Mouse (Mus musculus) small intestine, adult 2 months (tissue): Measurements from ENCODE around the gene Pi16.

ENCODE experiments used
- CTCF ChIP-seq: fragments of 200-500 bp; IDR thresholded peaks from 2 replicates; pipeline ENCODE4 v1.5.1; 2012; ENCODE audit warnings: low read depth, mild to moderate bottlenecking, control low read depth, inconsistent platforms, low read length, moderate library complexity, mixed read lengths; ENCODE audit not compliant: insufficient replicate concordance, insufficient read length; ENCODE audit errors: extremely low read depth
- POLR2A ChIP-seq: fragments of 200-500 bp; IDR thresholded peaks from 2 replicates; pipeline ENCODE4 v1.6.1; 2012; ENCODE audit warnings: low read depth, mild to moderate bottlenecking, control low read depth, inconsistent platforms, low read length, moderate library complexity

- TF ChIP-seq POLR2A, result no peak
- no peak for TF ChIP-seq CTCF
Measured at GRCm38 (mm10) chr17:29305871-29306270, 11.6 kb upstream of the Pi16 start.
